Mouse (Mus musculus): ENCODE data around the gene Fga. TPM values are rescaled to one million over a fixed set of nuclear protein-coding genes. Genes with fewer than 3 reads are reported as not detected.
A peak's percentile ranks its signal among the peaks of the same experiment; 100 is the strongest.

Gene Fga
- polyA plus RNA-seq, 1 experiment: not detected

- TF ChIP-seq CTCF (IDR thresholded peaks at IDR 0.05; ENCODE audit: low read depth, low read length) (no peak), POLR2A (IDR thresholded peaks at IDR 0.05; ENCODE audit: borderline replicate concordance, low read depth, low read length) (no peak)
- Histone ChIP-seq H3K4me1 (ENCODE audit: control insufficient read depth, insufficient read depth, low read length) (peaks cover 2% of the 10 kb centered on the region; the same call in 1 of the 2 replicates), H3K27ac (ENCODE audit: insufficient read depth, low read depth, low read length) (no peak within 1 kb of the TSS), H3K4me3 (ENCODE audit: insufficient read depth, low read length) (no peak within 1 kb of the TSS)
Measured at GRCm38 (mm10) chr3:83049680-83050079, 23.8 kb downstream of the Fga start, which contains the start of gene Fgb. Gene Fgb, minus strand, starts transcription at chr3:83049863.

- TF ChIP-seq POLR2A (IDR thresholded peaks at IDR 0.05; ENCODE audit: borderline replicate concordance, low read depth, low read length) (no peak), CTCF (IDR thresholded peaks at IDR 0.05; ENCODE audit: low read depth, low read length) (no peak)
- peaks cover 2% of the 10 kb centered on the region; the same call in 1 of the 2 replicates for H3K4me1 ChIP-seq (ENCODE audit: control insufficient read depth, insufficient read depth, low read length)
Measured at GRCm38 (mm10) chr3:83050661-83051060, 24.8 kb downstream of the Fga start.

GRCm38 (mm10) chr3:83052102-83052501 lies 26.2 kb downstream of the Fga start:
- Histone ChIP-seq H3K27ac (ENCODE audit: insufficient read depth, low read depth, low read length) (no peak overlapping the region), H3K4me3 (ENCODE audit: insufficient read depth, low read length) (no peak overlapping the region), H3K4me1 (ENCODE audit: control insufficient read depth, insufficient read depth, low read length) (peaks cover 2% of the 10 kb centered on the region; the same call in 1 of the 2 replicates)
- no peak for TF ChIP-seq POLR2A (IDR thresholded peaks at IDR 0.05; ENCODE audit: borderline replicate concordance, low read depth, low read length)
- TF ChIP-seq CTCF (IDR thresholded peaks at IDR 0.05; ENCODE audit: low read depth, low read length): no peak

More at GRCm38 (mm10) chr3:83050661-83051060, 24.8 kb downstream of the Fga start:
- no peak overlapping the region for H3K27ac ChIP-seq (ENCODE audit: insufficient read depth, low read depth, low read length)
- H3K4me3 ChIP-seq (ENCODE audit: insufficient read depth, low read length): no peak overlapping the region

GRCm38 (mm10) chr3:83053126-83053525 lies 27.2 kb downstream of the Fga start:
- Histone ChIP-seq H3K4me3 (ENCODE audit: insufficient read depth, low read length) (no peak overlapping the region), H3K27ac (ENCODE audit: insufficient read depth, low read depth, low read length) (no peak overlapping the region)
- TF ChIP-seq CTCF (IDR thresholded peaks at IDR 0.05; ENCODE audit: low read depth, low read length) (no peak), POLR2A (IDR thresholded peaks at IDR 0.05; ENCODE audit: borderline replicate concordance, low read depth, low read length) (no peak)

GRCm38 (mm10) chr3:83053758-83054157 lies 27.9 kb downstream of the Fga start:
- H3K4me3 ChIP-seq (ENCODE audit: insufficient read depth, low read length): no peak overlapping the region
- no peak overlapping the region for H3K27ac ChIP-seq (ENCODE audit: insufficient read depth, low read depth, low read length)
- peaks cover 2% of the 10 kb centered on the region; the same call in 1 of the 2 replicates for H3K4me1 ChIP-seq (ENCODE audit: control insufficient read depth, insufficient read depth, low read length)
- TF ChIP-seq POLR2A (IDR thresholded peaks at IDR 0.05; ENCODE audit: borderline replicate concordance, low read depth, low read length): no peak
- no peak for TF ChIP-seq CTCF (IDR thresholded peaks at IDR 0.05; ENCODE audit: low read depth, low read length)

More at GRCm38 (mm10) chr3:83053126-83053525, 27.2 kb downstream of the Fga start:
- peaks cover 2% of the 10 kb centered on the region; the same call in 1 of the 2 replicates for H3K4me1 ChIP-seq (ENCODE audit: control insufficient read depth, insufficient read depth, low read length)

GRCm38 (mm10) chr3:83054759-83055158 lies 28.9 kb downstream of the Fga start:
- TF ChIP-seq POLR2A (IDR thresholded peaks at IDR 0.05; ENCODE audit: borderline replicate concordance, low read depth, low read length): no peak
- Histone ChIP-seq H3K27ac (ENCODE audit: insufficient read depth, low read depth, low read length) (no peak overlapping the region), H3K4me1 (ENCODE audit: control insufficient read depth, insufficient read depth, low read length) (peaks cover 2% of the 10 kb centered on the region; the same call in 1 of the 2 replicates), H3K4me3 (ENCODE audit: insufficient read depth, low read length) (peak overlapping the region; percentile 59)

- Histone ChIP-seq H3K27ac (ENCODE audit: insufficient read depth, low read depth, low read length) (peak within 1 kb of the TSS; percentile 34; the same call in 1 of the 2 replicates), H3K4me3 (ENCODE audit: insufficient read depth, low read length) (peak within 1 kb of the TSS; percentile 93), H3K4me1 (ENCODE audit: control insufficient read depth, insufficient read depth, low read length) (peaks cover 2% of the 10 kb centered on the region; the same call in 1 of the 2 replicates)
- TF ChIP-seq POLR2A (IDR thresholded peaks at IDR 0.05; ENCODE audit: borderline replicate concordance, low read depth, low read length) (0 out of 2 replicates have a peak, but pooled peaks have one; percentile 73), CTCF (IDR thresholded peaks at IDR 0.05; ENCODE audit: low read depth, low read length) (no peak)
Measured at GRCm38 (mm10) chr3:83055281-83056038, 29.6 kb downstream of the Fga start, which contains the start of gene Plrg1. Gene Plrg1, plus strand, starts transcription at chr3:83055522.

GRCm38 (mm10) chr3:83057046-83057445 lies 31.2 kb downstream of the Fga start:
- H3K27ac ChIP-seq (ENCODE audit: insufficient read depth, low read depth, low read length): no peak overlapping the region
- TF ChIP-seq POLR2A (IDR thresholded peaks at IDR 0.05; ENCODE audit: borderline replicate concordance, low read depth, low read length) (no peak), CTCF (IDR thresholded peaks at IDR 0.05; ENCODE audit: low read depth, low read length) (no peak)
- H3K4me1 ChIP-seq (ENCODE audit: control insufficient read depth, insufficient read depth, low read length): peaks cover 2% of the 10 kb centered on the region; the same call in 1 of the 2 replicates
- H3K4me3 ChIP-seq (ENCODE audit: insufficient read depth, low read length): no peak overlapping the region

GRCm38 (mm10) chr3:83067920-83068319 lies 42.0 kb downstream of the Fga start:
- Histone ChIP-seq H3K27ac (ENCODE audit: insufficient read depth, low read depth, low read length) (no peak overlapping the region), H3K4me1 (ENCODE audit: control insufficient read depth, insufficient read depth, low read length) (no peaks in the 10 kb centered on the region), H3K4me3 (ENCODE audit: insufficient read depth, low read length) (no peak overlapping the region)
- no peak for TF ChIP-seq CTCF (IDR thresholded peaks at IDR 0.05; ENCODE audit: low read depth, low read length)
- no peak for TF ChIP-seq POLR2A (IDR thresholded peaks at IDR 0.05; ENCODE audit: borderline replicate concordance, low read depth, low read length)

GRCm38 (mm10) chr3:83068869-83069268 lies 43.0 kb downstream of the Fga start:
- no peaks in the 10 kb centered on the region for H3K4me1 ChIP-seq (ENCODE audit: control insufficient read depth, insufficient read depth, low read length)
- H3K4me3 ChIP-seq (ENCODE audit: insufficient read depth, low read length): no peak overlapping the region
- TF ChIP-seq CTCF (IDR thresholded peaks at IDR 0.05; ENCODE audit: low read depth, low read length) (no peak), POLR2A (IDR thresholded peaks at IDR 0.05; ENCODE audit: borderline replicate concordance, low read depth, low read length) (no peak)
- H3K27ac ChIP-seq (ENCODE audit: insufficient read depth, low read depth, low read length): no peak overlapping the region

All from bone marrow macrophage, adult 2 months (primary cell).